Mouse (Mus musculus): ENCODE data around the gene Tmem114.

Tmem114 gene

DNA sequence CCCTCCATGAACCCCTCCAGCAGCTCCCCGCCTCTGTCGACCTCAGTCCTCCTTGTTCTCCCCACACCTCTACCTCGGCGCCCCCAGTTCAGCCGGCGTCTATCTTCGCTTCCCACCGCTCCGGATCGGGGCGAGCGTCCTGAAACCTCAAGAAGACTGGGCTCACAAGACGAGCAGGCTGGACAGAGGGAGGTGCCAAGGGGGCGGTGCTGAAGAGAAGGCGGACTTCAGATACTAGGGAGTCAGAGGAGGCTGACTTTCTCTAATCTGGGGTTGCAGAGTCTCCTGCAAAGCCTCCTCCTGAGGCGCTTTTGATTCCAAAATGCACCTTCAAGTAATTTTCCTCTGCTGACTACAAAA, at the start of gene Tmem114:
TSS of gene Tmem114 (minus strand) at position 166 of the 360 bp plus-strand sequence.
- DNase-seq, result peak in 1 of 2 experiments; percentile 22

DNA sequence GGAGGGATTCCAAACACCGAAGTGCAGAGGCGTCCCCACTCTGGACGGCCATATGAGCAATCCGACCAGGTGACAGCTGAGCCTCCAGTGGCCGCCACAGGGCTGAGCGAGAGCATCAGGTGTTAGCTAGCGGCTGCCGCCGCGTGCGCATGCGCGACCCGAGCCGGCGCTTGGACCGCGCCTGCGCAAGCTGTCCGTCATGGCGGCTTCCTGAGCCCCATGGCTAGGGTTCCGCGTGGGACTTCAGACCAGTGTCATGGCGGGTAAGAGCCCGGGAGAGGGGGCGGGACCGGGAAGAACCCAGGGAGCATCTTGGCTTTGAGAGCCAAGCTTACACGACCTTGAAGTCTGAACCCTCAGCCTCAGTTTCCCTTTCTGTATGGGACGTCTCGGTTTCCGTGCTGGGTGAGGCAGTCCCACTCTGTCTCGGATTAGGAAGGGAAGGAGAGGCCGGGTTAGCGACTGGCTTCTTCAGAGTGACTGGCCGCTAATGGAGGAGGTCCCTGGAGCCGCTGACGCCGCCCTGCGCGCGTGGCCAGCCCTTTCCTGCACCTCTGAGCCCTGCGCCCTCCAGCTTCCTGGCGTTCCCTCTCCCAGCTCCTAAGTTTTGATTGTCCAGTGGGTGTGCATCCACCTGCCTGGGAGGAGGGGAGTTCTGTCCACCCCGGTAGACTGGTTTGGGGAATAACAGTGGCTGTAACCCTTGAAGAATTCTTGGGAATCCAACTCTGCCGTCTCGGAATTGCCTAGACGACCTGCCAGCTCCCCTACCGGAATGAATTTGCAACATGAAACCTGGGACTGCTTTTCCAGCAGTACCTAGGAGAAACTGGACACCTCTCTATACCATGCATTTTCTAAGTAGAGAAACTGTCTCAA, 45.9 kb upstream of the Tmem114 start, which contains the start of gene Mettl22:
TSS of gene Mettl22 (plus strand) at position 186 of the 879 bp plus-strand sequence.
- DNase-seq, result peak; percentile 92 to 94

DNA sequence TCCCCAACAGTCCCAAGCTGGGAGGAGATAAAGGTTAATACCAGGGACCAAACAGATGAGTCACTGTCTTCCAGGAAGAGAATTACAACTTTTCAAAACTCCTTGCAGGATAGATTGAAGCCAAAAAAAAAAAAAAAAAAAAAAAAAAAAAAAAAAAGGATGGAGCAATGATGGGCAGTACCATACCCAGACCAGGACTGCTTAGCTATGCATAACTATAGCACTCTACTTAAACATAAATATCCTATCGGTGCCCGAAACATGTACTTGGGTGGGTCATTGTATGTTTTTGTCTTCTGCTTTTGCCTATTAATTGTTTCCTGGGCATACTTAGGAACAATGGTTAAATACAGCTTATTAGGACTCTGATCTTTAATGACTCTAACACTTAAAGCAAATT, 45.2 kb upstream of the Tmem114 start:
- DNase-seq, result no peak

DNA sequence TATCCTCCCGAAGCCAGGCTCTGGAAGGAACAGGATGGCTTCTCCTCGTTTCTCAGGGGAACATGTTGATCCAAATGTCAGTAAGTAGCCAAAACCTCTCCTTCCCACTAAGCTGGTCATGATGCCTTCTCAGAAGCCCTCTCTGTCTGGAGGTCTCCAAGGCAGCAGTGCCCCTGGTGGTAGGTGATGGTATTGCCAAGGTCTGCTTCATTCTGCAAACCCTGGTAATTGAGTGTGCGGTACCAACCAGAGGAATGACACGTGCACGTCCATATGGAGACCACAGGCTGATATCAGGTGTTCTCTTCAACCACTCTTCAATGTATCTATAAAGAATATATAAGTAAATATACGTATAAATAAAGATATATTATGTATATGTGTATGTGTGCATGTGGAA, 34.2 kb upstream of the Tmem114 start:
- DNase-seq, result peak in 1 of 2 experiments; percentile 58

DNA sequence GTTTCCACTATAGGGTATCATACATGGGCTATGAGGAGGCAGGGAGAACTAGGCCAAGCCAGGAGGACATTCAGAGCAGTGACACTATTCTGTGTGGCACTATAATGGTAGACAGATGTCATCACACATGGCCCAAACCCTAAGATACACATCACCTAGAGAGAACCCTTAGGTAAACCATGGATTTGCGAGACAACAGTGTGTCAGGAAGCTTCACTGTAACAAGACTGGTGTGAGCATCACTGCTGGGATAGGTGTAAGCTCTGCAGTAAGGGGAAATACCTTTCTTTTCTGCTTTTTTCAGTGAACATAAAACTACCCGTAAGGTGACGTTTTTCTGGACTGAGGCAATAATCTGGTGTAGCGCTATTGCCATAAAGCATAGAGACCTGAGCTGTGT, 33.5 kb upstream of the Tmem114 start:
- DNase-seq, result no peak

DNA sequence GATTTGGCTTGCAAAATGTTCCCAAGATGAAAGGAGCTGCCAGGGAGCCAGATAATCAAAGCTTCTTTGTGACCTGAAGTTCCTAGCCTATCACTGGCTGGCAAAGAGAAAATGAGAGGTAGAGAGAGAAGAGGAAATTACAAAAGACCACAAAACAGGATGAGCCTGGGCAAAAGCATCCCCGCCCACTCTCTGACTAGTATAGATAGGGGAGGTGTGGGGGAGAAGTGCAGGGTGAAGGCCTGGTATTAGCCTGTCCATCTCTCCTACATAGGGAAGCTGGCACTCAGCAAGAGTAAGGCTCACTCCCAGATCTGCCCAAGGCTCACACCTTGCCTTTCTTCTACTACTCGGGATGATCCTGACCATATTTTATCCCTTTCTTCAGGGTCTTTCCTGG, 30.3 kb upstream of the Tmem114 start:
- DNase-seq, result no peak

DNA sequence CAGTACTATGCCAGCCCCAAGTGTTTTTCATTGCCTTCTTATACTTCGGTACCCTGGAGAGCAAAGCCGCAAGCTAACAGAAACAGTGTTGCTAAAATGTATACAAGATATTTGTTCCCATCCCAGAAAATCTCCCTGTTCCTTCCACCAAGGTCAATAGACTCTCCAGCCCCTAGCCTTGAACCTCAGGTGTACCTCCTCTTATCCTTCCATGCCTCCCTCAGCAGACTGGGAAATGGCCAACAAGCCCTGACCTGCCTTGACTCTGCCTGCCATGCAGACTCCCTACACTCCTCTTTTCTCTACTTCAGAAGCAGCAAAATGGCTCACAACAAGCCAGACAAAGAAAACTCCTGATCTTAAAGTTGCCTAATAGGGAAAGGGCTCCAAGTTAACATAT, 28.4 kb upstream of the Tmem114 start:
- no peak for DNase-seq

DNA sequence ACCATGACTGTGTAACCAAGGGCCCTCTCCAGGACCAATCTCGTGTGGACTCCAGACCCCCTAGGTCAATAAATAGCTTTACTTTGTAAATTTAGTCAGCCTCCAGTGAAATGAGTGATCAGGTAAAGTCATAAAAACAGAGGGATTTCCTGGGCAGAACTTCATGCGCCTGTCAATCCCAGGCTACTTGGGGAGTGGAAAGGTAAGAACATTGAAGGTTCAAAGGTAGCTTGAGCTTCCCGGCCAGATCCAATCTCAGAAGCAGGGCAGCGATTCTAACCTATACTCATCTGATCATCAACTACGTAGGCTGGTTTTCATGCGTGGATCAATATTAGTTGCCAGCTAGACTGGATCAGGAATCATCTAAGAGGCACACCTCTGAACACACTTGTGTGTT, 21.3 kb upstream of the Tmem114 start:
- no peak for DNase-seq

DNA sequence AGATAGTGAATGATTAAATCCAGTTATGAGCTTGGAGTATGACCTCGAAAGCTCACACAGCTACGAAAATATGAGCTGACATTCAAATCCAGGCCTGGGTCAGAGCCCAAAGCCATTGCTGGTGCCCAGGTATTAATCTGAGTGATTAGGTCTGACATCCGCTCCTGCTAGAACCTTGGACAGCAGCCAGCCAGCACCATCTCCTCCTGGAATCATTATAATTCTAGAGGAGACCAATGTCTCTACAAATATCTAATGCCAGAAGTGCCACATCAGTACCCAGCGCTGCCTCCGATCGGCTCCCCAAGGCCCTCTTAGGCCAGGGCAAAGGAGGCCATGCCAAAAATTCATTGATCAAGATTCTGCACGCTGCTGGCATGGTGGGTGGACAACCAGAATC, 20.0 kb upstream of the Tmem114 start:
- no peak for DNase-seq

DNA sequence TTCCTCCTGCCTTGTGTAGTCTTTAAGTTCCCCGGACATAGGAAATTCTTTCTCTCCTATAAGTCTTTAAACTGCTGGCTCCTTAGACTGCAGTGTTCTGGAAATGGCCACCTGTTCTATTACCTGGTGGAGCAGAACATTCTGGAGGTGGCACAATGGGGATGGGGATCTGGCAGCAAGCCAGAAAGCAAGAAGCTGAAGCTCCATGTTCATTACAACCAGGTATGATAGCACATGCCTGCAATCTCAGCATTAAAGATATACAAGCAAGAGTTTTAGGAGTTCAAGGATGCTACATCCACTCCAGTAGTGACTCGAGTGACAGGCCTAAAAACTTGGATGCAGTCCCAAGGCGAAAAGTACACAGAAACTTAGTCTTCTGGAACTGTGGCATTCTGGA, 7.7 kb upstream of the Tmem114 start:
- no peak for DNase-seq

DNA sequence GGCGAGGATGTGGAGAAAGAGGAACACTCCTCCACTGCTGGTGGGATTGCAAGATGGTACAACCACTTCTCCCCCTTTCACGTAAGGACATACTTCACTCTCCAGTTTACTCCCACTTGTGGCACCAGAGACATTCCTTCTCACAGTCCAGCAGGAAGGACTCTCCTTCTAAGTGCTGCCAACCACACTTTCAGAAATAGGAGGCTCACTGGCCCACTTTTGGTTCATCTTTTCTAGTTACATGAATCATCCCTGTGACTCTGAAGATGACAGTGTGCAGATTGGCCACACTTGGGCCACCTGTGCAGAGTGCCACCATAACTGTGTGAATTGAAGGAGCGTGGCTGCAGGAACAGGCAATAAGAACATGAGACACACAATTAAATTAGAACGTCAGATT, 4.6 kb upstream of the Tmem114 start:
- no peak for DNase-seq

DNA sequence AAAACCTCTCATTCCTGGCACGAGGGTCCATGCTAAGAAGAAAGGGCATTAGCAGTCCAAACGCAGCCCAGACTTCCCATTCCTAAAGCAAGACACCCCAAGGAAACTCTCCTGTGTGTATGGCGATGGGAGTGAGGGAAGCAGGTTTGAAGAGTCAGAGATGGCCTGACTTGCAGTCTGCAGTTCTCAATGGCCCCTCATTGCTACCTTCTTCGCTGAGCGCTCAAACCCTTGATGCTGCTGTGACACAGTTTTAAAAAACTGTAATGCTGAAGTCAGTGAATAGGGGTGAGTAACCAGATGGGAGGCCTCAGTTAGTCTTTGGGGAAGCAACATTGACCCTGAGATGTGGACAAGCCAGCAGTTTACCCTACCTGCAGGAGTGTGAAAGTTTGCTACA, 800 bp upstream of the Tmem114 start:
- no peak for DNase-seq

DNA sequence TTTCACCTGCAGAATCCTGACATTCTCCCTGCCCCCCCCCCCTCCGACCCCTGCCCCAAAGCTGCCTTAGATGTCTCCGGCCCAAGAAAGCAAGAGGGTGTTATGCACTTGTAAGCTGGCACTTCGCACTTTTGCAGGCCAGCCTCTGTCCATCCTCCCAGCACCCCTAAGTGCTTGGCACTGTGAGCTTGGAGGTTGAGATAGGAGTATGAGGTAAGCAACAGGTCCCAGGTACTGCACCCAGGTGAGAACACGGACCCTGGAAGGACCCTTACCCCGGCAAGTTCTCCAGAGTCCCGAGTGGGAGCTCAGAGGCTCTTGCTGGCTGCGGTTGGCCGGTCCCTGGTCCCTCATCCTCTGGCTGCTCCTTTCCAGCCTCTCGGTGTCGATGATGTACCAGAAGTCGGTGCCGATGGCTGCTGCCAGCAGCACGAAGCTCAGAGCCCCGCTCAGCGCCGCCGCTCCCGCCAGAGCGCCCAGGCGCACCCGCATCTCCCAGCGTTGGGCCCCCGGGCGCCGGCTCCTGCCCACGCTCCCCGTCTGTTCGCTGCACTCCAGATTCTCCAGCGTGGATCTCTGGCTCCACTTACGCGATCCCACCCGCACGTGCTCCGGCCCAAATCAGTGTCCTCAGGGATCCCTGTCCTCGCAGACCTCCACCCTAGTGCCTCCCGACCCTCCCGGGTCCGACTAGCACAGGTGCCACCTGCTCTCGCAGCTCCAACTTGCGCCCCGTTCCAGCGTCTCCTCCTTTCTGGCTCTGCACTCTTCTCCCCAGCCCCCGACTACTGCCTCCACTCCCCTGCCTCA, 570 bp downstream of the Tmem114 start:
- DNase-seq, result no peak

DNA sequence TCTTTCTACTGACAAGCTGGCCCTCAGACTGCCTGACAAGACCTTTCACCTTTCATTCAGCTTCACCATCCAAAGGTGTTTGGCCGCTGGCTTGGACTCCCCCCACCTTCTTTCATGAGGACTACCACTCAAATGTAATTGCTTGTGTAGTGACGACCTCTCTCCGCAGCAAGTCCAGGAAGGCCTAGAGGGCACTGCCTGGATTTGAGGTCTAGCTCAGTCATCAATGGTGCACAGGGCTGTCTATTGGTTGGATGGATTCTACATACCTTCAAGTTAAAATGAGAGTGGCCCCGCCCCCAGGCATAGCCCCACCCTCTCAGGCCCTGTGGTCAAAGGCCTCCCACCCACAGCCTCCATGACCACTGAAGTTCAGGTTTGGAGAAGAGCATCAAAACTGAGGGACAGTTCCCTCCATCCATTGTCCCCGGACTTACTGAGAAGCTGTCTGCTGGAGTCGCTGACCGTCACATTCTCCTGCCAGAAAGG, 1.3 kb downstream of the Tmem114 start:
- DNase-seq, result no peak

DNA sequence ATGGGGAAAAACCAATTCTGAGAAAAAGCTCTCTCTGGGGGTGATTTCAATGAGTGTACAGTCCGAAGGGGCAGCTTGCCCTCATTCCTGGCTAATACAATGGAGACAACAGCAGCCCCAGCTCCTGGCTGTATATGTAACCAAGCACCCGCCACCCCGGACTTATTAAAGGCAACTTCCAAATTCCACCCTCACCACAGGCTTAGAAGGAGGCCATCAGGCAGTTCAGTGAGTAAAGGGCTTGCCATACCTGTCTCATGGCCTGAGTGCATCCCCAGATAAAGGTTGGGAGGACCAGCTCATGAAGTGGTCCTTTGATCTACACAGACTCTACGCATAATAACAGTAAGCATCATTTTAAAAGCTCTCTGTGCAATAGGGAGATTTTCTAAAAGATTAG, 4.1 kb downstream of the Tmem114 start:
- DNase-seq, result no peak

DNA sequence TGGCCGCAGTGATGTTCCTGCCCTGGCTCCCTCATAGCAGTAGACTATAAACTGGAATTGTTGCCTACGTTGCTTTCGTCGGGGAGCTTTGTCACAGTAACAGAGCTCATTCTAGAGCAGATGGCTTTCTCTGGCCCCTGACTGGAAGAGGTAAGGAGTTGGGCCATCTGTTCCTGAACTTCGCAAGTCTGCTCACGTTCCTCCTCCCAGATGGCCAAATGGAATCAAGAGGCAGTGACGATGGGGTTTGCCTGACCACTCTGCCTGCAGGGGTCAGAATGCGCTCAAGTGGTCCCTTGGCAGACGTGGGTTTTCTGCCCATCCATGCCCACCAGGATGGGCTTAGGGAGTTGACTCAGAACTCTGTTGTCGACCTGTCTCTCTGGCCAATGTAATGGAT, 4.6 kb downstream of the Tmem114 start:
- DNase-seq, result no peak

DNA sequence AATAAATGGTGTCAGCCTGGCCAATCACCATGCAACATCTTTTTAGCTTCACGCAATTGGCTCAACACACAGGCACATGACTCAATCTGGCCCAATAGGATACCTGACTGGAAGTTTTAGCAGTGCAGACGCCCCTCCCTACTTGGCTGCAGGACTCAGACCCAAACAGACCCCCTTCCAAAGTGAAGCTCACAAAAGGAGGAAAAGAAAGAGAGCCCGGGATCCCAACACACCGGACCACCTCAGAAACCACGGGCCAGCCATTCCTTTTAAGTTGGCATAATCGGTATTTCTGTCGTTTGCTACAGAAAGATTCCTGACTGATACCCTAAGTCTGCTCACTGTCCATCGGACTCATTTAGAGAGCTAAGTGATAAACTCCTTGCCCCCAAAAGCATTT, 5.3 kb downstream of the Tmem114 start:
- DNase-seq, result no peak

DNA sequence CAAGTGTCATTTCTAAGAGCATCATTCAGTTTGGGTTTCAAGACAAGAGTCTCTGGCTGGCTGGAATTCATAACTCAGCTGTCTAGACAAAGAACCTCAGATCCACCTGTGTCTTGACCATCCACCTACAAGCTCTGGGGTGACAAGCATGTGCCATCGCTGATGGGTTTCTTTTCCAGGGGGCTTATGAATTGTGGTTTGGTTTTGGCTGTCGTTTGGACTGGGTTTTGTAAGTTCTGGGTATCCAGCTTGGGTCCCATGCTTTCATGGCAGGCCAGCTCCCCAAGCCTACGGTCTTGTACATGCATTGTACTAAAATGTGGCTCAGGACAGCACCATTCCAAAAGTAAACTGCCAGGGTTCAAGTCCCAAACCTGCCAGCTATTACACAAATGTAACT, 6.8 kb downstream of the Tmem114 start:
- DNase-seq, result no peak

DNA sequence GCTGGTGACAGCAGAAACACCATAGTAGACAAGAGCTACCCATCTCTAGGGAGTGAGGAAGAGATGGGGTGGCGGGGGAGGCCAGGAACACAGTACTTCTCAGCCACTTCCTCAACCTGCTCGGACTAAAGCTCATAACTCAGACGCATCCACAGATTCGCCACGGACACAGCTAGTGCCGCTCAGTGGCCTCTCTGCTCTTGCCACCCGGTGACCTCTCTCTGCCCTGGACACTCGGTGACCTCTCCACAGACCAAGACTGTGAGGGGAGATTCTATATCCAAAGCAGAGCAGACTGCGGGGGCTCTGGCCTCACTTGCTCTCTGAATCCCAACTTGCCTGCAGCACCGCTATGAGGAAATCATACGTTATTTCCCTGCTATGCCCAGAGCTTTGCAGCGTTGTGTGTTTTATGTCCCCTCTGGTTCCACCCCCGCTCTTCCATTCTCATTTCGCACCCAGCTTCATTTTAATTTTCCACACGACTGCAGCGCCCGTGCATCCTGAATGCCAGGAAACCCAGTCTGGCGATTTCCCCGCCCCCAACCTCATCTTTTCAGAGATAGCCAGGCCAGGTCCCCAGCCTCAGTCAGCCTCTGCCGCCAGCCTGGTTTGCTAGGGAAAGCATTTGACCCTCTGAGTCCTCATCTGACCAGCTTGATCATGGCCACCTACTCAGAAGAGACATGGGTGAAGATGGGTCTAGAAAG, 7.8 kb downstream of the Tmem114 start:
- no peak for DNase-seq

DNA sequence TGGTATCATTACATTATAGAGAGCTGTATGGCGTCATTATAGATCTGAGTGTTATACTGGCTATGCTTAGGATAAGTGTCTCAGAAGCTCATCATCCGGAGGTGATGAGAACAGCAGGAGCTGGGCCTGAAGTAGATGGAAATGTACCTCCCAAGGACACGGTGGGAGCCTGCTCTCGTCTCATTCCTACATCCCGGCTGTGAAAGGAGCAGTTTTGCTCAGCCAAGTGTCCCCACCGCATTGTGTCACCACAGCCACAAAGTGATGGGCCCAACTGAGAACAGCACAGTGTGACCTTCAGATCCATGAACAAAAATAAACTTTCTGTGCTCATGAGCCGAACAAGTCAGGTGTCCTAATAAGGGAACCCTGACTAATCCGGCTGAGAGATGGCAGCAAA, 8.9 kb downstream of the Tmem114 start:
- no peak for DNase-seq

DNA sequence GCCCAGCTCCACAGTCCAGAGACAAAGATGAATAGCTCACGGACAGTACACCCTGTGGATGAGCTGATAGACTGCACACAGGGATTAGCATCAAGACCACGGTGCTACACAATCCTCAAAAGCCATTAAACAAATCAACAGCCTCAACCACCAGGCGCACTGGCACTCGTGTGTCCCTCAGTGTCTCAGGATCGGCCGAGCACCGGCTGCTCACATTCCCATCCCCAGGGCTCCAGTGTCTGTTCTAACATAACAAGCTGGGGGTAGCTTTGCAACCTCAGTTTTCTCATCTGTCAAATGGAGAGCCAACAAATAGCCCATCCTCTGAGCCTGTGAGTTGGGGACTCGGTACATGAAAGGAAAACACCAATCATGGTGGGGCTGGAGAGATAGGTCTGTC, 11.5 kb downstream of the Tmem114 start:
- no peak for DNase-seq

DNA sequence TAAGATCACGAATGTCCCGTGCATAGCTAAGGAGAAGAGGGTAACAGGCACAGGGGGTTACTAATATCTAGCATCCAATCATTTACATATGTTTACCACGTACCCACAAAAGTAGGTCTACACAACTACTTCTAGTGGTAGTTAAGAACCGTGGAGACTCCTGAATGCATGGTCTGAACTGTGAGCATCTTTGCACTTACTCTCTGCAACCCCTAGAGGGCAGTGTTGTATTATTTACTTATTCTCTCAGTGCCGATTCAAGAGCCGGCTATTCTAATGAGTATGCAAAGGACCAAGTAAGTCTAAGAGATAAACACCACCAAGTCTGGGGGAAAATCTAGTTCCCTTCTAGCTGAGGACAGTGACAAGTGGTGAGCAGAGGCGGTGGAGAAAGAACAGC, 12.7 kb downstream of the Tmem114 start:
- peak in 1 of 2 experiments; percentile 21 for DNase-seq

DNA sequence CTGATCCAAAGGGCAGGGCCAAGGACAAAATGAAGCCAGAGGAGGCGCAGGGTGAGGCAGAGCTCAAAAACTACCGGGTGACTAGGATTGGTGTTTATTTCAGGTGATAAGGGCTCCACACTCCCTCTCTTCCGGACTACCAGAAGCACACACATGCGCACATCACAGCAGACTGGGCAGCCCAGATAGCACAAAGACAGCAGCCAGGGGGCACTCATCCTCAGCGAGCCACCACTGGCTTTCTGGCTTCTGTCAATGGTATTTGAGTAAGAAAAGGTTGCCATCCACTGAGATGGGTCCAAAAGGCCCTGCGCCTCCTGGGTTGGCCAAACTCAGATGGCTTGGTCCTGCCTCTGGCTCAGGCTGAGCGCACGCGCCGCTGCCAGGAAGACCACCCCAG, 15.7 kb downstream of the Tmem114 start:
- no peak for DNase-seq

All from lung, postnatal 4 days (tissue).